Mouse (Mus musculus) spleen, adult 2 months (tissue): ENCODE measurements around the gene Dusp8.

Source experiments
- CTCF ChIP-seq: fragments of 200-500 bp; IDR thresholded peaks from 2 replicates; pipeline ENCODE4 v1.5.1; 2011; ENCODE audit warnings: mild to moderate bottlenecking, inconsistent platforms; ENCODE audit not compliant: insufficient read depth, insufficient read length, insufficient replicate concordance; ENCODE audit errors: extremely low read depth
- POLR2A ChIP-seq: fragments of 200-500 bp; IDR thresholded peaks from 2 replicates; pipeline ENCODE4 v1.6.1; 2011; ENCODE audit warnings: low read depth, low read length, inconsistent platforms

- TF ChIP-seq CTCF: no peak
- TF ChIP-seq POLR2A: no peak
Observed at GRCm38 (mm10) chr7:142050536-142050935, 45.1 kb downstream of the Dusp8 start.
